Mouse (Mus musculus): ENCODE data around the gene Gm43064. TPM values are rescaled to one million over a fixed set of nuclear protein-coding genes. Genes with fewer than 3 reads are reported as not detected.

Gm43064 gene
- polyA plus RNA-seq, 1 experiment from 2014 or later, result 0.15 TPM

DNA sequence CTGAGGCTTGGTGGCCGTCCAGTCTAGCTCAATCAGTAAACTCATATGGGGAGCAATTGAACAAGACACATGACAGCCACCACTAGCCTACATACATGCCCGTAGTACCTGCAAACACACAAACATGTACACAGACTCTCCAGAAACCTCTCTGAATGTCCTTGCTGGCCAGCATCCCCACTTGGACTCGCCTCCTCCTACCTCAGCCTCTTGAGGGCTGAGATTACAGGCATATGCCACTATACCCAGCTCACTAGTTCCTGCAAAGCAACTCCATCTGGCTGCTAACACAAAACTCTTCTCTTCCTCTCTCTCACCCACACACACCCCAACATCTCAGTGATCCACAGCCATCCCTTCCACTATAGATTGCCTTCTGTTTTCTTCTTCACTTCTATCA is 29.1 kb upstream of the Gm43064 start:
- Histone ChIP-seq H3K9me3 (ENCODE audit: control insufficient read depth, low read length) (no peaks in the 10 kb centered on the region), H3K4me1 (ENCODE audit: control insufficient read depth, insufficient read depth, low read length) (no peaks in the 10 kb centered on the region), H3K27ac (ENCODE audit: low read depth, low read length) (no peak overlapping the region), H3K9ac (ENCODE audit: low read length) (no peak overlapping the region), H3K4me3 (ENCODE audit: low read depth, low read length) (no peak overlapping the region), H3K4me2 (no peak overlapping the region), H3K27me3 (ENCODE audit: control insufficient read depth, insufficient read depth, low read length) (no peaks in the 10 kb centered on the region), H3K36me3 (ENCODE audit: control insufficient read depth, insufficient read depth, low read length) (peaks cover 2% of the 10 kb centered on the region; the same call in 1 of the 2 replicates)
- DNase-seq (ENCODE audit: low spot score, missing footprints) (no peak), ATAC-seq (ENCODE audit: low FRiP score) (no peak)
- 84% methylated on average over 3 of the region's 3 CpGs for WGBS

GRCm38 (mm10) chr3:103780777-103781176 is 28.6 kb upstream of the Gm43064 start:
- Histone ChIP-seq H3K4me3 (ENCODE audit: low read depth, low read length) (no peak overlapping the region), H3K36me3 (ENCODE audit: control insufficient read depth, insufficient read depth, low read length) (peaks cover 2% of the 10 kb centered on the region; the same call in 1 of the 2 replicates), H3K27ac (ENCODE audit: low read depth, low read length) (no peak overlapping the region), H3K4me1 (ENCODE audit: control insufficient read depth, insufficient read depth, low read length) (no peaks in the 10 kb centered on the region), H3K9ac (ENCODE audit: low read length) (no peak overlapping the region), H3K9me3 (ENCODE audit: control insufficient read depth, low read length) (no peaks in the 10 kb centered on the region), H3K27me3 (ENCODE audit: control insufficient read depth, insufficient read depth, low read length) (no peaks in the 10 kb centered on the region), H3K4me2 (no peak overlapping the region)
- WGBS, result 79% methylated on average over 5 of the region's 5 CpGs
- ATAC-seq (ENCODE audit: low FRiP score) (no peak), DNase-seq (ENCODE audit: low spot score, missing footprints) (no peak)

DNA sequence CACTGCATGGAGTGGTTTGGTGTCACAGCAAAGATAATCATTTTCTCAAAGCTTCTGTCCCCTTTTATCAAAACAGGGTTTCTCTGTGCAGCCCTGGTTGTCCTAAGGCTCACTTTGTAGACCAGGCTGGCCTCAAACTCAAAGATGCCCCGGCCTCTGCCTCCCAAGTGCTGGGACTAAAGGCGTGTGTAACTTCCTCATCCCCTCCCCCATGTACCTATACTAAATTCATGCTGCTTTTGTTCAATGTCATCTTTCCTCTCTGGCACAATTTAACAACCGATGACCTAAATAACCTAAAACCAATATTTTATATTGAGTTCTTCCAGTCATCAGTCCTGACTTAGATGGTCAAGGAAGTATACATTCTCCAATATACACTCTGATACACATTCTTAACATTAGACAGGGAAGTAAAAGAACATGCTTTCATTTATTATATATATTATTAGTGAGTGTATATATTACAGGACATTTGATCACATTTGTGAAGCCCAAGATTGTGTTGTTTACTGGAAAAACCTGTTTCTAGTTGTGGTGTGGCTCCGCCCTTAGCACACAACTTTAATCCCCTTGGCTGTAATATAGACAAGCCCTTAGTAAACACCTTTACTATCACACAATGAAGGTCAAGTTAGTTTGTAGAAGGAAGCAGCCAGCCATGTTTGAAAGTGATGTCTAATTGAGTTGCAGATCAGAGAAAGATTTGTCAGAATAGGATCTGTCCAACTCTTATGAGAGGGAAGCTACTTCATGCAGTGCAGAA is 26.3 kb upstream of the Gm43064 start:
- Histone ChIP-seq H3K9ac (ENCODE audit: low read length) (no peak overlapping the region), H3K27ac (ENCODE audit: low read depth, low read length) (no peak overlapping the region), H3K4me1 (ENCODE audit: control insufficient read depth, insufficient read depth, low read length) (no peaks in the 10 kb centered on the region), H3K27me3 (ENCODE audit: control insufficient read depth, insufficient read depth, low read length) (no peaks in the 10 kb centered on the region), H3K36me3 (ENCODE audit: control insufficient read depth, insufficient read depth, low read length) (no peaks in the 10 kb centered on the region), H3K4me3 (ENCODE audit: low read depth, low read length) (no peak overlapping the region), H3K4me2 (no peak overlapping the region), H3K9me3 (ENCODE audit: control insufficient read depth, low read length) (no peaks in the 10 kb centered on the region)
- ATAC-seq (ENCODE audit: low FRiP score), result no peak
- DNase-seq (ENCODE audit: low spot score, missing footprints), result no peak
- 86% methylated on average over 4 of the region's 4 CpGs for WGBS

DNA sequence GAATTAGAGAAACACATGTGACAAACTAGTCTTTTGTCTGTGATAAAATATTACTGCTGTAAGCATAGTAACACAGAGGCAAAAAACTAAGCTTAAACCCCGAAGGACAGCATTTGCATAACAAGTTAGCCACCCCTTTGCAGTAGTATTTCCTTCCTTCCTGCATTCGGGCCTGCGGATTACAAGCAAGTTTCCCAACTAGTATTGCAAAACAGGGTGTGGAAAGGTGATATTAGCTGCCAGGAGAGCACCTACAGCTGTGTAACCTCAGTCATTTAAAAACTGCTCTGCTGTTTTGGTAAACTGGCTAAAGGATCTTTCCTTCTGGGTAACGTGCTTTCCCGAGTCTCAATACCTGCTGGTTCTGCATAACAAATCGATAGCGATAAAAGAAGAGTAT is 22.1 kb upstream of the Gm43064 start:
- DNase-seq (ENCODE audit: low spot score, missing footprints) (no peak), ATAC-seq (ENCODE audit: low FRiP score) (no peak)
- Histone ChIP-seq H3K9ac (ENCODE audit: low read length) (no peak overlapping the region), H3K4me3 (ENCODE audit: low read depth, low read length) (no peak overlapping the region), H3K4me1 (ENCODE audit: control insufficient read depth, insufficient read depth, low read length) (peaks cover 9% of the 10 kb centered on the region), H3K27me3 (ENCODE audit: control insufficient read depth, insufficient read depth, low read length) (no peaks in the 10 kb centered on the region), H3K9me3 (ENCODE audit: control insufficient read depth, low read length) (no peaks in the 10 kb centered on the region), H3K36me3 (ENCODE audit: control insufficient read depth, insufficient read depth, low read length) (no peaks in the 10 kb centered on the region), H3K27ac (ENCODE audit: low read depth, low read length) (no peak overlapping the region), H3K4me2 (no peak overlapping the region)
- 63% methylated on average over 7 of the region's 7 CpGs for WGBS

DNA sequence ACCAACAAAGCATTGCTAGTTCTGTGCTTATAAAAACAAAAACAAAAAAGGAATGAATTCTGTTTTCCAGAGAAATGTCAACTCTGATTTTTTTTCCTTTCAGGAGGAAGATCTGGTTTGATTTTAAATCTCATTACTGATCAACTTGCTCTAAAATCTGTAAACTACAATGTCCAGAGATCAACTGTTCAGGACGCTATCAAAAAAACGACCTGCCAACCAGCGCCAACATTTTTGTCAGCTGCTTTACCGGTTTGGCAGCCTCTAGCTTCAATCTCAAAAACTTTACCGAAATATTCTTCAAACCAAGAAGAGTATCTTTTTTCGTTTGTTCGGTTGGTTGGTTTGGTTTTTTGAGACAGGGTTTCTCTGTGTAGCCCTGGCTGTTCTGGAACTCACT is 20.3 kb upstream of the Gm43064 start:
- ATAC-seq (ENCODE audit: low FRiP score) (no peak), DNase-seq (ENCODE audit: low spot score, missing footprints) (no peak)
- no peak overlapping the region for H3K9ac ChIP-seq (ENCODE audit: low read length)
- H3K4me2 ChIP-seq, result peak overlapping the region; percentile 88; the same call in 1 of the 2 replicates
- H3K27ac ChIP-seq (ENCODE audit: low read depth, low read length), result no peak overlapping the region
- no peaks in the 10 kb centered on the region for H3K27me3 ChIP-seq (ENCODE audit: control insufficient read depth, insufficient read depth, low read length)
- H3K4me1 ChIP-seq (ENCODE audit: control insufficient read depth, insufficient read depth, low read length), result peaks cover 9% of the 10 kb centered on the region
- WGBS, result 88% methylated on average over 7 of the region's 7 CpGs
- no peak overlapping the region for H3K4me3 ChIP-seq (ENCODE audit: low read depth, low read length)
- H3K36me3 ChIP-seq (ENCODE audit: control insufficient read depth, insufficient read depth, low read length), result no peaks in the 10 kb centered on the region
- H3K9me3 ChIP-seq (ENCODE audit: control insufficient read depth, low read length), result no peaks in the 10 kb centered on the region

GRCm38 (mm10) chr3:103789891-103790345 is 19.5 kb upstream of the Gm43064 start:
- H3K27ac ChIP-seq (ENCODE audit: low read depth, low read length), result no peak overlapping the region
- peaks cover 9% of the 10 kb centered on the region for H3K4me1 ChIP-seq (ENCODE audit: control insufficient read depth, insufficient read depth, low read length)
- H3K4me3 ChIP-seq (ENCODE audit: low read depth, low read length), result peak overlapping the region; percentile 91
- H3K9ac ChIP-seq (ENCODE audit: low read length), result peak overlapping the region; percentile 91
- 4% methylated on average over 14 of the region's 14 CpGs for WGBS
- no peak for ATAC-seq (ENCODE audit: low FRiP score)
- H3K4me2 ChIP-seq, result peak overlapping the region; percentile 88
- peak; percentile 91 for DNase-seq (ENCODE audit: low spot score, missing footprints)
- no peaks in the 10 kb centered on the region for H3K9me3 ChIP-seq (ENCODE audit: control insufficient read depth, low read length)
- no peaks in the 10 kb centered on the region for H3K27me3 ChIP-seq (ENCODE audit: control insufficient read depth, insufficient read depth, low read length)
- H3K36me3 ChIP-seq (ENCODE audit: control insufficient read depth, insufficient read depth, low read length), result no peaks in the 10 kb centered on the region

GRCm38 (mm10) chr3:103790346-103791145 is 18.8 kb upstream of the Gm43064 start:
- ATAC-seq (ENCODE audit: low FRiP score) (peak; percentile 86), DNase-seq (ENCODE audit: low spot score, missing footprints) (peak; percentile 93)
- no peaks in the 10 kb centered on the region for H3K36me3 ChIP-seq (ENCODE audit: control insufficient read depth, insufficient read depth, low read length)
- H3K9me3 ChIP-seq (ENCODE audit: control insufficient read depth, low read length), result no peaks in the 10 kb centered on the region
- WGBS, result under 1% methylated on average over 54 of the region's 61 CpGs
- H3K4me3 ChIP-seq (ENCODE audit: low read depth, low read length), result peak overlapping the region; percentile 91
- peak overlapping the region; percentile 67 for H3K27ac ChIP-seq (ENCODE audit: low read depth, low read length)
- H3K9ac ChIP-seq (ENCODE audit: low read length), result peak overlapping the region; percentile 91
- H3K4me1 ChIP-seq (ENCODE audit: control insufficient read depth, insufficient read depth, low read length), result peaks cover 9% of the 10 kb centered on the region
- no peaks in the 10 kb centered on the region for H3K27me3 ChIP-seq (ENCODE audit: control insufficient read depth, insufficient read depth, low read length)
- peak overlapping the region; percentile 88 for H3K4me2 ChIP-seq

GRCm38 (mm10) chr3:103791230-103792110 is 17.9 kb upstream of the Gm43064 start, which contains the start of gene Hipk1:
Gene Hipk1, minus strand, starts transcription at chr3:103791563.
- H3K9me3 ChIP-seq (ENCODE audit: control insufficient read depth, low read length), result no peaks in the 10 kb centered on the region
- no peaks in the 10 kb centered on the region for H3K27me3 ChIP-seq (ENCODE audit: control insufficient read depth, insufficient read depth, low read length)
- ATAC-seq (ENCODE audit: low FRiP score) (peak; percentile 97), DNase-seq (ENCODE audit: low spot score, missing footprints) (peak; percentile 99)
- H3K4me3 ChIP-seq (ENCODE audit: low read depth, low read length), result peak within 1 kb of the TSS; percentile 91
- H3K4me1 ChIP-seq (ENCODE audit: control insufficient read depth, insufficient read depth, low read length), result peaks cover 9% of the 10 kb centered on the region
- peak within 1 kb of the TSS; percentile 88 for H3K4me2 ChIP-seq
- no peaks in the 10 kb centered on the region for H3K36me3 ChIP-seq (ENCODE audit: control insufficient read depth, insufficient read depth, low read length)
- 10% methylated on average over 49 of the region's 49 CpGs for WGBS
- peak within 1 kb of the TSS; percentile 91 for H3K9ac ChIP-seq (ENCODE audit: low read length)
- peak within 1 kb of the TSS; percentile 67 for H3K27ac ChIP-seq (ENCODE audit: low read depth, low read length)
